Mouse (Mus musculus): ENCODE results near the gene Slc12a6. TPM values are rescaled to one million over a fixed set of nuclear protein-coding genes. Genes with fewer than 3 reads are reported as not detected.

The Slc12a6 gene
- polyA plus RNA-seq, 1 experiment from 2014 or later: 15.1 TPM

- Histone ChIP-seq H3K27me3 (ENCODE audit: control insufficient read depth, insufficient read depth, low read length) (no peaks in the 10 kb centered on the region), H3K36me3 (ENCODE audit: control insufficient read depth, insufficient read depth, low read length) (no peaks in the 10 kb centered on the region), H3K9me3 (replicated peaks; ENCODE audit: control insufficient read depth, low read length) (no peaks in the 10 kb centered on the region), H3K4me1 (ENCODE audit: control insufficient read depth, insufficient read depth, low read length) (peaks cover 13% of the 10 kb centered on the region), H3K4me2 (ENCODE audit: low read depth, low read length) (no peak within 1 kb of the TSS), H3K27ac (ENCODE audit: low read length) (no peak within 1 kb of the TSS), H3K4me3 (replicated peaks; ENCODE audit: low read length) (no peak within 1 kb of the TSS), H3K9ac (ENCODE audit: low read length) (no peak within 1 kb of the TSS)
- no peak for ATAC-seq (ENCODE audit: insufficient read depth, low FRiP score)
- WGBS: 70% methylated on average over 10 of the region's 10 CpGs
Measured at GRCm38 (mm10) chr2:112259241-112259962, 6.2 kb upstream of the Slc12a6 start, which contains the start of gene Nutm1. Gene Nutm1 (minus strand): TSS chr2:112259291.

GRCm38 (mm10) chr2:112261748-112262653 is 3.6 kb upstream of the Slc12a6 start, which contains the start of gene Nop10:
Gene Nop10 (plus strand): TSS chr2:112261926.
- peak within 1 kb of the TSS; percentile 68 for H3K9ac ChIP-seq (ENCODE audit: low read length)
- H3K4me1 ChIP-seq (ENCODE audit: control insufficient read depth, insufficient read depth, low read length): peaks cover 21% of the 10 kb centered on the region
- peak; percentile 54; the same call in 1 of the 2 replicates for ATAC-seq (ENCODE audit: insufficient read depth, low FRiP score)
- under 1% methylated on average over 36 of the region's 36 CpGs for WGBS
- peak within 1 kb of the TSS; percentile 65 for H3K4me2 ChIP-seq (ENCODE audit: low read depth, low read length)
- peak within 1 kb of the TSS; percentile 54 for H3K27ac ChIP-seq (ENCODE audit: low read length)
- no peaks in the 10 kb centered on the region for H3K9me3 ChIP-seq (replicated peaks; ENCODE audit: control insufficient read depth, low read length)
- no peaks in the 10 kb centered on the region for H3K27me3 ChIP-seq (ENCODE audit: control insufficient read depth, insufficient read depth, low read length)
- peak within 1 kb of the TSS; percentile 65 for H3K4me3 ChIP-seq (replicated peaks; ENCODE audit: low read length)
- H3K36me3 ChIP-seq (ENCODE audit: control insufficient read depth, insufficient read depth, low read length): no peaks in the 10 kb centered on the region

GRCm38 (mm10) chr2:112262779-112263295 is 2.8 kb upstream of the Slc12a6 start:
- H3K36me3 ChIP-seq (ENCODE audit: control insufficient read depth, insufficient read depth, low read length): no peaks in the 10 kb centered on the region
- no peak overlapping the region for H3K27ac ChIP-seq (ENCODE audit: low read length)
- H3K4me3 ChIP-seq (replicated peaks; ENCODE audit: low read length): peak overlapping the region; percentile 65
- H3K4me2 ChIP-seq (ENCODE audit: low read depth, low read length): peak overlapping the region; percentile 65
- peaks cover 26% of the 10 kb centered on the region for H3K4me1 ChIP-seq (ENCODE audit: control insufficient read depth, insufficient read depth, low read length)
- no peaks in the 10 kb centered on the region for H3K27me3 ChIP-seq (ENCODE audit: control insufficient read depth, insufficient read depth, low read length)
- no peak for ATAC-seq (ENCODE audit: insufficient read depth, low FRiP score)
- no peaks in the 10 kb centered on the region for H3K9me3 ChIP-seq (replicated peaks; ENCODE audit: control insufficient read depth, low read length)
- H3K9ac ChIP-seq (ENCODE audit: low read length): peak overlapping the region; percentile 68
- WGBS: 34% methylated on average over 4 of the region's 4 CpGs

GRCm38 (mm10) chr2:112264364-112264763 is 1.3 kb upstream of the Slc12a6 start:
- WGBS: 76% methylated on average over 4 of the region's 4 CpGs
- peaks cover 27% of the 10 kb centered on the region for H3K4me1 ChIP-seq (ENCODE audit: control insufficient read depth, insufficient read depth, low read length)
- H3K9me3 ChIP-seq (replicated peaks; ENCODE audit: control insufficient read depth, low read length): no peaks in the 10 kb centered on the region
- no peak overlapping the region for H3K27ac ChIP-seq (ENCODE audit: low read length)
- no peaks in the 10 kb centered on the region for H3K36me3 ChIP-seq (ENCODE audit: control insufficient read depth, insufficient read depth, low read length)
- H3K4me3 ChIP-seq (replicated peaks; ENCODE audit: low read length): no peak overlapping the region
- ATAC-seq (ENCODE audit: insufficient read depth, low FRiP score): no peak
- H3K27me3 ChIP-seq (ENCODE audit: control insufficient read depth, insufficient read depth, low read length): no peaks in the 10 kb centered on the region
- no peak overlapping the region for H3K9ac ChIP-seq (ENCODE audit: low read length)
- no peak overlapping the region for H3K4me2 ChIP-seq (ENCODE audit: low read depth, low read length)

- H3K36me3 ChIP-seq (ENCODE audit: control insufficient read depth, insufficient read depth, low read length): no peaks in the 10 kb centered on the region
- peak; percentile 42; the same call in 1 of the 2 replicates for ATAC-seq (ENCODE audit: insufficient read depth, low FRiP score)
- H3K9ac ChIP-seq (ENCODE audit: low read length): peak within 1 kb of the TSS; percentile 84
- 2% methylated on average over 11 of the region's 11 CpGs for WGBS
- H3K4me3 ChIP-seq (replicated peaks; ENCODE audit: low read length): peak within 1 kb of the TSS; percentile 72
- H3K27ac ChIP-seq (ENCODE audit: low read length): peak within 1 kb of the TSS; percentile 86
- peaks cover 27% of the 10 kb centered on the region for H3K4me1 ChIP-seq (ENCODE audit: control insufficient read depth, insufficient read depth, low read length)
- no peaks in the 10 kb centered on the region for H3K27me3 ChIP-seq (ENCODE audit: control insufficient read depth, insufficient read depth, low read length)
- H3K9me3 ChIP-seq (replicated peaks; ENCODE audit: control insufficient read depth, low read length): no peaks in the 10 kb centered on the region
- H3K4me2 ChIP-seq (ENCODE audit: low read depth, low read length): peak within 1 kb of the TSS; percentile 89
Measured at GRCm38 (mm10) chr2:112266242-112266592, 592 bp downstream of the Slc12a6 start, which contains the start of gene Gm21985. Gene Gm21985 (plus strand): TSS chr2:112266314.

- Histone ChIP-seq H3K4me1 (ENCODE audit: control insufficient read depth, insufficient read depth, low read length) (peaks cover 27% of the 10 kb centered on the region), H3K36me3 (ENCODE audit: control insufficient read depth, insufficient read depth, low read length) (no peaks in the 10 kb centered on the region), H3K4me3 (replicated peaks; ENCODE audit: low read length) (peak overlapping the region; percentile 72), H3K9ac (ENCODE audit: low read length) (peak overlapping the region; percentile 84), H3K9me3 (replicated peaks; ENCODE audit: control insufficient read depth, low read length) (no peaks in the 10 kb centered on the region), H3K27ac (ENCODE audit: low read length) (peak overlapping the region; percentile 34; the same call in 1 of the 2 replicates), H3K27me3 (ENCODE audit: control insufficient read depth, insufficient read depth, low read length) (no peaks in the 10 kb centered on the region), H3K4me2 (ENCODE audit: low read depth, low read length) (peak overlapping the region; percentile 89)
- WGBS: 24% methylated on average over 10 of the region's 10 CpGs
- ATAC-seq (ENCODE audit: insufficient read depth, low FRiP score): no peak
Measured at GRCm38 (mm10) chr2:112266780-112267179, 1.2 kb downstream of the Slc12a6 start.

GRCm38 (mm10) chr2:112267547-112268269 is 2.1 kb downstream of the Slc12a6 start:
- Histone ChIP-seq H3K9ac (ENCODE audit: low read length) (no peak overlapping the region), H3K4me1 (ENCODE audit: control insufficient read depth, insufficient read depth, low read length) (peaks cover 25% of the 10 kb centered on the region), H3K4me2 (ENCODE audit: low read depth, low read length) (peak overlapping the region; percentile 89), H3K36me3 (ENCODE audit: control insufficient read depth, insufficient read depth, low read length) (no peaks in the 10 kb centered on the region), H3K4me3 (replicated peaks; ENCODE audit: low read length) (peak overlapping the region; percentile 72), H3K9me3 (replicated peaks; ENCODE audit: control insufficient read depth, low read length) (no peaks in the 10 kb centered on the region), H3K27me3 (ENCODE audit: control insufficient read depth, insufficient read depth, low read length) (no peaks in the 10 kb centered on the region), H3K27ac (ENCODE audit: low read length) (no peak overlapping the region)
- no peak for ATAC-seq (ENCODE audit: insufficient read depth, low FRiP score)
- WGBS: 71% methylated on average over 8 of the region's 8 CpGs

- H3K4me3 ChIP-seq (replicated peaks; ENCODE audit: low read length): no peak overlapping the region
- 80% methylated on average over 2 of the region's 2 CpGs for WGBS
- H3K27me3 ChIP-seq (ENCODE audit: control insufficient read depth, insufficient read depth, low read length): no peaks in the 10 kb centered on the region
- no peaks in the 10 kb centered on the region for H3K9me3 ChIP-seq (replicated peaks; ENCODE audit: control insufficient read depth, low read length)
- no peak overlapping the region for H3K27ac ChIP-seq (ENCODE audit: low read length)
- no peaks in the 10 kb centered on the region for H3K36me3 ChIP-seq (ENCODE audit: control insufficient read depth, insufficient read depth, low read length)
- no peak overlapping the region for H3K9ac ChIP-seq (ENCODE audit: low read length)
- peaks cover 17% of the 10 kb centered on the region for H3K4me1 ChIP-seq (ENCODE audit: control insufficient read depth, insufficient read depth, low read length)
- no peak for ATAC-seq (ENCODE audit: insufficient read depth, low FRiP score)
- H3K4me2 ChIP-seq (ENCODE audit: low read depth, low read length): no peak overlapping the region
Measured at GRCm38 (mm10) chr2:112270011-112270410, 4.4 kb downstream of the Slc12a6 start.

All from stomach, embryonic 16.5 days (tissue).